Mouse (Mus musculus) large intestine, adult 2 months (tissue): ENCODE data around the gene Teddm3. TPM values are rescaled to one million over a fixed set of nuclear protein-coding genes. Genes with fewer than 3 reads are reported as not detected.
"Not testable (repeated sequence)": the region's sequence is repeated elsewhere in the genome, so short reads cannot be mapped to it uniquely, and the experiment has no call there.

Experiments
- DNase-seq: peaks from one replicate; pipeline ENCODE4 v3.0.0-alpha.2; 2012; ENCODE audit warnings: low read depth, low spot score
- WGBS: fragments of 180-500 bp; shearing (Covaris S2); methylation state at CpG from one replicate; pipeline ENCODE4 v1.1.7; 2018; 5-methylcytosine and 5-hydroxymethylcytosine counted together
- polyA plus RNA-seq: library from polyadenylated mRNA; depleted of rRNA; stranded (reverse); fragments of >200 nt; gene quantifications from 2 replicates; pipeline ENCODE4 v1.2.3, GENCODE M21; 2012; rRNA removed

The Teddm3 gene
- polyA plus RNA-seq, 1 experiment: 0.15 TPM

DNA sequence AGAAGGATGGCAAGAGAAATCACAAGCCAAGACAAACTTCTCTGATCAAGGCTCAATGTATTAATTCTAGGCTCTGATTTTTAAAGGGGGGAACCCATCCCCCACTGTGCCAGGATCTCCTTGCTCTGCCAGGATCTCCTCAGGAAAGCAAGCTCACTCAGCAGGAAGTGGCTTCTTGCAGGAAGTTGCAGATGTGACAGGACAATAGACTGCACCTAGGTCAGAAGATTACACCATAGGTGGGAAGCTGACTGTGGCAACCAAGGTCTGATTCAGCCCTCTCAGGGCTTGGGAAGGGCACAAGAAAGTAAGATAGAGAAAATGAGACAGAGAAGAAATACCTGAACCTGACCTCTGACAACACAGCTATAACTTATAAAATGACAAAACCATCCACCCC, 2.5 kb upstream of the Teddm3 start:
- not testable (repeated sequence) for DNase-seq

DNA sequence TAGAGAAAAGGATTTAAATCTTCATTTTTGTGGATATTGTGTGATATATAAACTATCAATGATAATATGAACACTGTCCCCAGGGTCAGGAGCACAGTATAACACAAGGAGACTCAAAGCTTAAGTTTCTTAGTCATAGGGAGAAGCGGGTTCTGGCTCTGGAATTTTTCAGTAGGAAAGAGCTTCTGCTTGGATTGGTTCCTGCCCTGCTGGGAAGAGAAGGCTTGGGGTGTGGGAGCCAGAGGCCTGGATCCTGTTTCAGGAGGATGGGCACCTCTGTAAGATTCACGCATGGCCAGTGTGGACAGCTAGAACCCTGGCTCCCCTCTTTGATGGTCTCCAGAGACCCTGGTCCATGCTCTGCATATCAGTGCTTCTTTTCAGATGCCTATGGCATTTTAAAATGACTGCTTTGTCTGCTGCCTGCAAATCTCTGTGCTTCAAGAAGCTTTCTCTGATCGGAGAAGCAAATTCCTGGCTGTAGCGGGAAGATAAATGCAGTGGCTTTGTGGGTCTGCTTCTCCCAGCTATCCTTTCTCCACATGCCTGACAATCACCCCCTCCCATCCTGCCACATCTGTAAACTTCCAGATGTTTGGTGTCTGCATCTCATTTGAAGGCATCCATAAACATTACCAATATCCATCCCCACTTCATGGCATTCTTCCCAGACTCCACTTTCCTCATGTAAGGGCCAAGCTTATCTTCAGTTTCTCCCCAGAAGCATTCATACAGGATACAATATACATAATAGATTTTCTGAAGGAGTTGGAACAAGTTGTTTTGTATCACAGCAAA, 2.0 kb downstream of the Teddm3 start:
- 72% methylated on average over 4 of the region's 4 CpGs for WGBS
- no peak for DNase-seq

DNA sequence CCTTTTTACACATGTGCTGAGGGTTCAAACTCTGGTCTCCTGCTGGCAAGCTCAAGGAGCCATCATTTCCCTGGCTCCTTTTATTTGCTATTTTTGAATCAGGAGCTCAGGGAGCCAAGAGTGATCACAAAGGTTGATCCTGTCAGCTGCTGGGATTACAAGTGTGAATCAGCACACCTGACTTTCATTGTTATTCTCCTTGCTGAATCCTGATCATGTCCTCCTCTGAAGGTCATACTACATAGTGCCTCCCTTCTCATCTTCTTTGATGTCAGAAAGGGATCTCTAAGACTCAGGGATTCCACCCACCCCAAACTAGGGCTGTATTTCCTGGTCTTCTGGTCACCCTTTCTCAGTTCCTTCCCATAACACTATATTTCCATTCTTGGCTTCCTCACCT, 3.9 kb downstream of the Teddm3 start:
- DNase-seq: no peak

DNA sequence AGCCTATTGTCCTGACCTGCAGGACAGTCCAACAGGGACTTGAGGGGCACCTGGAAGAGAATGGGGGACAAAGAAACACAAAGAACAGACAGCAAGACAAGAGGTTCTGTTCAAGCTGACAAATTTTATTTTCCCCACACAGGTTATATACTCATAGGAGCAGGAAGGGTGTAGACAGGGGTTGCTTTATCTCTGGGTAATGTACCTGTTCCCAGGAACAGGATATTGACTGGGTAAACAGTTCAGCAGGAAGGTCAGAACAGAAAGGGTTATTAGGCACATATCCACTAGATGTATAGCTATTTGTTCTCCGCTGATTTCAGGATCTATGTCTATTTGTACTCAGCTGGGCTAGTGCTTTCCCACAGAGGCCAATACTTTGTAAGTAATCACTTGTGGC, 5.3 kb downstream of the Teddm3 start:
- 47% methylated on average over 1 of the region's 1 CpGs for WGBS

DNA sequence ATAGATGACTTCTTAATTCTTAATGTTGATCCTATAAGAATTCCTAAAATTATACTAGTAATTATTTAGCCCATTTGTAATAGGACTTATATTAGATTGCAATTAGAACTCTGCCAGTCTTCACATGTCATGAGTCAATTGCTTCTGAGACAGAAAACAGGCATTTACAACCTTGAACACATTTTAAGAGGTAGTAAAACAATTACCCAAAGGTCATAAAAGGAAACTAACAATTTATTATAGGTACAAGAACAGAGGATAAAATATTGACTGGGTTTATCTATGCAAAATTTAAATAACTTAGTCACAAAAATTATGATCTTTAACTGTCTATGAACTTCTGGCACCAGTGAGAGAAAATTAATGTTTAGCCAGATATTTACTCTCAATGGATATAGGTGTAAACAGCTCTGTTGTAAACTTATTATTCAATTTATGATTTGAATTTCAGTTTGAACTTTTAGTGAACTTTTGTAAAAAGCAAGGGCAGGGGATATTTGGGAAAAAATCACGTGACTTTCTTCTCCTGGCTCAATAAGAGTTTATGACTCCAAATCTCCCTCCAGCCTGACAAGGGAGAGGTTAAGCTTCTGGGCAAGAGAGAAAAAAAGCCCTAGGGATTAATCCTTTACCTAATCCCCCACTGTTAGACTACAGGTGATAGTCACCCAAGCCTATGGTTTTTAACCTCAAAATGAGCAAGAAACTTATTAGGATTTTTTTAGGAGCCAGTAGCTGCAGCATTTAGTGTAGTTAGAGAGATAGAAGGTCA, 17.3 kb downstream of the Teddm3 start:
- no peak for DNase-seq
- WGBS: 8% methylated on average over 1 of the region's 1 CpGs

More for the DNA sequence above, 5.3 kb downstream of the Teddm3 start:
- DNase-seq: not testable (repeated sequence)

DNA sequence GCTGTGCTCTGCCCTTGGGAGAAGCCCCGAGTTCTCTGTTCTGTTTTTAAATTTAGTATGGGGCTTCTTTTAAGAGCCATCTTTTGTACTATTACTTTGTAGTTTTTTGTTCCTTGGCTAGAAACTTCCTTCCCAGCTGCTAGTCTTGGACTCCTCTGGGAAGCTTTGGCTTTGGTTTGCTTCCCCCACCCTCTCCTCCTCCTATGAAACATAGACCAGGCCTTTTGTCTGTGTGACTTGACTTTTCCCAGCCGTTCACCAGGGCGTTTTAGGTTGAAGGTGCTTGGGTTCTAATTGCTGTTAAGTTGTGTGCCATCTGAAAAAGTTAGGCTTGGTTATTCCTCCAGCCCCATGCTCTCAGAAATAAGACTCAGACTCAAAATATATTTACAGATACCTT, 26.1 kb downstream of the Teddm3 start:
- WGBS: 81% methylated on average over 3 of the region's 3 CpGs
- not testable (repeated sequence) for DNase-seq

DNA sequence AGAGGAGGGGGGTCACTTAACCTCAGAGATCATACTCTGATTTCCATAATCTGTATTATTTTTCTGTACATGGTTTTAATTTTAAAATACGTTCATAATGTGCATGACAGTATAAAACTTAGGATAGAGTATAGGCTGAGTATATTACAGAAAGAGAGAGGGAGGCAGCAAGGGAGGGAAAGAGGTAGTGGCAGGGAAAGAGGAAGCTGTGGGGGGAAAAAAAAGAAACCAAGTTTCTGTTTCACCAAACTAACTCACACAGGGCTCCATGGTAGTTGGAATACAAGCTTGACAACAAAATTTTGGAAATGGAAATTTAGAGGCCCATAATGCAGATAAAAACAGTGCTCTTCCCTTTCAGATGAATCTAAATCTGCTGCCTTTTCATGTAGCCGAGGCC, 31.0 kb downstream of the Teddm3 start:
- WGBS: 85% methylated on average over 2 of the region's 2 CpGs
- DNase-seq: not testable (repeated sequence)

DNA sequence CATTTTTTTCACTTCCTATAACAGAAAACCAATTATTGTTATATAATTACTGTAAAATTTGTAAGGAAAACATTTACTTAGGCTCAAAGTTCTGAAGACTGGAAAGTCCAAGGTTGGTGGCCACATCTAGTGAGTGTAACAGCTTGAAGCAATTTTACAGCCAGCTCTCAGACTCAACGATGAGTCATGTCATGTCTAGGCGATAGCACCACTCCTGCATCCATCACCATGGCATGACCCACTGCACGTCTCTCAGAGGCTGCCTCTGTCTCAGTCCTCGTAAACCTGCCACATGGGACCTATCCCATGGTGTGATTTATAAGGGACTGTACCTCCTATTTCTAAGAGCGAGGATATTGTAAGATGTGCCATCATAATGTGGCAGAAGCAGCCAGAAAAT, 37.7 kb downstream of the Teddm3 start:
- 51% methylated on average over 5 of the region's 5 CpGs for WGBS
- DNase-seq: no peak

DNA sequence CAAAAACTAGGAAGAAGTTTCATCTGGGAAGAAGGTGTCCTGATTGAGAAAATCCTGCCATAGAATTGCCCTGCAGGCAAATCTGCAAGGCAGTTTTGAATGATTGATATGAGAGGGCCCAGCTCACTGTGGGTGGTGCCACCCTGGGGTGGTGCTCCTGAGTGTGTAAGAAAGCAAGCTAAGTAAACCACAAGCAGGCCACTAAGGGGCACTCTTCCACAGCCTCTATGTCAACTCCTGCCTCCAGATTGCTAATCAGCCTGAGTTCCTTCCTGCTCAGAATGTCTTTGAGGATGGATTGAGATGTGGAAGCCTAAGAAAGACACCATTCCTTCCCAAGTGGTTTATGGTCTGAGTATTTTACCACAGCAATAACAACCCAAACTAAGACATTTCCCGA, 44.3 kb downstream of the Teddm3 start:
- 46% methylated on average over 1 of the region's 1 CpGs for WGBS
- no peak for DNase-seq

Other genes starting within 250 kb of the Teddm3 start
- 13.7 and 16.1 TPM in 2 replicates for gene Ephb3, start 50.8 kb upstream of the Teddm3 start, polyA plus RNA-seq